Mouse (Mus musculus): ENCODE results near the gene Itga11. TPM values are rescaled to one million over a fixed set of nuclear protein-coding genes. Genes with fewer than 3 reads are reported as not detected.
A peak's percentile ranks its signal among the peaks of the same experiment; 100 is the strongest.
"Not testable (repeated sequence)": the region's sequence is repeated elsewhere in the genome, so short reads cannot be mapped to it uniquely, and the experiment has no call there.

Itga11 gene
- polyA plus RNA-seq, 1 experiment from 2014 or later = 1.4 TPM

DNA sequence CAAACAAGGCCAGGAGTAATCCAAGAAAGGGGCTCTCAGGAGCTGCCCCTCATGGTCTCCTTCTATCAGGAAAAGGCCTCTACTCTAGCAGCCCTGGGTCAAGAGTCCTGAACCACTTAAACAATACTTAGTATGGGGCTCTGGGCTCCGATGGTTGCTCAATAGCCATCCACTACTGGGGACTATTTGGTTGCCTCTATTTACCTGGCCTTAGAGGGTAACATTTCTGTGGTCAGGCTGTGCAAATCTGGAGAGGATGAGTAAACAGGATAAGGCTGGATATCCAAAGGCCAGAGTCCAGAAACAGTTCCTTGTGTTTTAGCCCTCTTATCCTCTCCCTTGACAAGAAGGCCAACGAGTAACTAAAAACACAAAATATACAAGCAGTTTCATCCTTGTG is 137.1 kb downstream of the Itga11 start:
- no peak for DNase-seq (ENCODE audit: extremely low spot score, low spot score)
- Histone ChIP-seq H3K36me3 (replicated peaks) (no peaks in the 10 kb centered on the region), H3K9me3 (no peaks in the 10 kb centered on the region), H3K27me3 (ENCODE audit: poor library complexity, severe bottlenecking) (no peaks in the 10 kb centered on the region), H3K4me1 (peaks cover 25% of the 10 kb centered on the region), H3K27ac (no peak overlapping the region), H3K4me3 (no peak overlapping the region)
- WGBS = 78% methylated on average over 2 of the region's 2 CpGs

DNA sequence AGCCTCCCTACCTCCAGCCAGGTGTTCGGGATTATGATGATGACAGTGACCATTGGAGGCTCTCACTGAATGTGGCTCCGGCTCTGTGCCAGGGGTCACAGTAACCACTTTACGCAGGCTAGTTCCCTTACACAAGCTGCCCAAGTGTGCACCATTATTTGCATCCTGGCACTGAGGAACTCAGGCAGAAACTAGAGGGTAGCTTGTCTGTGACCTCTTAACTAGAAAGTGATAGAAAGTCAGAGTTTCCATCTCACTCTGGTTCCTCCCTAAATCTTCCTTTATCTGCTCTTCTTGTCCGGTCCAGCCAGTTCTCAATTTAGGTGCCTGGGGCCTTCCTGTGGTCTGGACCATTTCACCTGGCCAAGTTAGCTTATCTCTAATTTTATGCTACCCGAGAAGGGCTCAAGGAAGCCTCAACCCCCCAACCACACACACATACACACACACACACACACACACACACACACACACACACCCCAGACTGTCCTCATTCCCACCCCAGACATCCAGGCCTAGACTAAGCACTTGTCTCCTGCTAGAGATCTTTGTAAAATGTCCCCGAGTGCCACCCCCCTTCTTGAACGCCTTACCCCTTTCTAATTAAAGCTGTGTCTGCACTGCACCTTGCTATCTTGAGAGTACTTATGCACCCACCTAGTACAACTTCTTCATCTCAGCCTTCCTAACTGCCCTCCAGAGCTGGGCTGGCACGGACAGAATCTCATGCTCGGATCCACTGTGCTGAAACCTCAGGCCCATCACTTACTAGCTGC is 138.9 kb downstream of the Itga11 start:
- Histone ChIP-seq H3K27me3 (ENCODE audit: poor library complexity, severe bottlenecking) (no peaks in the 10 kb centered on the region), H3K4me1 (peaks cover 15% of the 10 kb centered on the region), H3K9me3 (no peaks in the 10 kb centered on the region), H3K36me3 (replicated peaks) (no peaks in the 10 kb centered on the region), H3K4me3 (no peak overlapping the region), H3K27ac (peak overlapping the region; percentile 17; the same call in 1 of the 2 replicates)
- no peak for DNase-seq (ENCODE audit: extremely low spot score, low spot score)
- 82% methylated on average over 9 of the region's 9 CpGs for WGBS

DNA sequence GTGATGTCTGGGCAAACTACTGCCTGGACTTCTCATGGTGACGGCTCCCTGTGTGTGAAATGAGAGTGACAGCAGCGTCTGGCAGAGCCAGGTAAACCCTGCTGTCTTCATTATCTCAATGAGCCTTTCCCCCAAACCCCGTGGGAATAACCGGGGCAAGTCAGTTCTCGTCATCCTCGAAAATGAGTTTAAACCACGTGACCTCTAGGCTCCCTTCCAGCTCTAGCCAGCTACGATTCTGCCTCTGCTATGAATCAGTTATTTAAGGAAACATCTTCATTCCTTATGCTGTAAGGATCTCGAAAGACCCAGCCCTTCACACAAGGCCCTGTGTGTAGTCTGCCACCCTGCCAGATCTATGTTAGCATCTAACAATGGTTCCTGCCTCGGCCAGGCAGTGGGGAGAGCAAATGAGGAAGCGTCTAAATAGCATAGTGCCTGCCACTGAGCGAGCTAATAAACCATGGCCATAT is 139.5 kb downstream of the Itga11 start:
- Histone ChIP-seq H3K27ac (no peak overlapping the region), H3K4me1 (peaks cover 12% of the 10 kb centered on the region), H3K4me3 (no peak overlapping the region), H3K27me3 (ENCODE audit: poor library complexity, severe bottlenecking) (no peaks in the 10 kb centered on the region), H3K9me3 (no peaks in the 10 kb centered on the region), H3K36me3 (replicated peaks) (no peaks in the 10 kb centered on the region)
- WGBS = 81% methylated on average over 12 of the region's 12 CpGs
- no peak for DNase-seq (ENCODE audit: extremely low spot score, low spot score)

DNA sequence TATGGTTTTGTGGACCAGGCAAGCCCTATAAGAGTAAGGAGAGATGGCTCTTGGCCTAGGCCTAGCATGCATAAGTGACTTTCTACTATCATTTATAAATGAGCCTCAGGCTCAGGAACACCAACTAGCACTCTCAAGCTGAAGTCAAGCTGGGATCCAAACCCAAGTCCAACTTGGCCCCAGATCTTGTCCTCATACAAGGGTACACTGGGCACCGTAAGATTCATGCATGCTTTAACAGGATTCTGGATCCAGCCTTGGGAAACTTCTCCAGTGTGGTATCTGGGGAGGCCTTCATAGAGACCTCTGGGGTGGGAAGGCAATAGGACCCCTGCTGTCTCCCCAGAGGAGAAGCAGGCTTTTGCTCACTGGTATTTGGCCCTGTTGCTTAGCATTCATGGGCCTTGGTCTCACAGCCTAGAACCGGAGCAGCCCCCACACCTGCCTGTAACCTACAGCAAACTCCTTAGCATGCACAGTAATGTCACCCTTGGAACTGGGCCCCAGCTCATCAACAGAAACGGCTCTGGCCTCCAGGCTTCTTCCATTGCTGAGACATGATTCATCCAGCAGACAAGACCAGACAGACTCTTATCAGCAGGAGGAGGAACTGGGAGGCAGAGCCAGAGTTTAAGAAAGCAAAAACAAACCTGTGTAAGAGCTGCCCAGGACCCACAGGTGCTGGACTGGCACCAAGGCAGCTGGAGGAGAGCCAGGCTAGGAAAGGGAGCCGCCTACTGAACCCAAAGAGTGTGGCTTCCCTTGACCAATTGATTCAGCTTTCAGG is 140.4 kb downstream of the Itga11 start:
- WGBS = 89% methylated on average over 4 of the region's 4 CpGs
- DNase-seq (ENCODE audit: extremely low spot score, low spot score) = no peak
- Histone ChIP-seq H3K9me3 (no peaks in the 10 kb centered on the region), H3K36me3 (replicated peaks) (no peaks in the 10 kb centered on the region), H3K27me3 (ENCODE audit: poor library complexity, severe bottlenecking) (no peaks in the 10 kb centered on the region), H3K4me3 (no peak overlapping the region), H3K4me1 (peaks cover 3% of the 10 kb centered on the region; the same call in 1 of the 2 replicates), H3K27ac (0 out of 2 replicates have a peak overlapping the region, but pooled peaks have one; percentile 11)

DNA sequence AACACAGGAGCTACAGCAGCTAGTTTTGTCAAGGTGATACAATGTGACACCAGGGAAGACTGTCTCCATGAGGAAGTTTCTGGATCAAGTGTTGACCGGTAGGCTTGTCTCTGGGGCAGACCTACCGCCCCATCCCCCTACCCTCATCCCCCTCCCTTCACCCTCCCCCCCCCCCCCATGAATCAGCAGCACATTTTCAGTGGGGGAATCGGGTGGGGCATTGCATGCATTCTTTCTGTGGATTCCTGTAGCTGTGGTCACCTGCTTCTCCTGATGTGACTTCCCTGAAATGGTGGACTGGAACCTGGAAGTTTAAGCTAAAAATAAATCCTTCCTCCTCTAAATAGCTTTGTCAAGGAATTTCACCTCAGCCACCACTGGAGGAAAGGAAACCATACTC is 141.9 kb downstream of the Itga11 start:
- no peak for DNase-seq (ENCODE audit: extremely low spot score, low spot score)
- WGBS = 87% methylated on average over 3 of the region's 3 CpGs

DNA sequence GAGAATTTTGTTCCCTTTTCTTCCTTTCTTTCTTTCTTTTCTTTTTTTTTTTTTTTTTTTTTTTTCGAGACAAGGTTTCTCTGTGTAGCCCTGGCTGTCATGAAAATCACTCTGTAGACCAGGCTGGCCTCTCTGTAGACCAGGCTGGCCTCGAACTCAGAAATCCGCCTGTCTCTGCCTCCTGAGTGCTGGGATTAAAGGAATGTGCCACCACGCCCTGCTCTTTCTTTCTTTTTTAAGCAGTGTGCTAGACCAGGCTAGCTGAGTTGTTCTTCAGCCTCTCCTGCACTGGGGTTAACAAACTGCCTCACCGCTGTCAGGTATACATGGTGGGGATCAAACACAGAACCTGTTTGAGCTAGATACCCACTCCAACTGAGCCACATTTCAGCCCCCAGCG is 142.3 kb downstream of the Itga11 start:
- H3K4me1 ChIP-seq; DNase-seq (ENCODE audit: extremely low spot score, low spot score); H3K9me3 ChIP-seq; H3K36me3 ChIP-seq (replicated peaks); H3K27ac ChIP-seq; H3K27me3 ChIP-seq (ENCODE audit: poor library complexity, severe bottlenecking); H3K4me3 ChIP-seq: not testable (repeated sequence)
- 90% methylated on average over 6 of the region's 6 CpGs for WGBS

More for the DNA sequence above, 141.9 kb downstream of the Itga11 start:
- no peaks in the 10 kb centered on the region for H3K27me3 ChIP-seq (ENCODE audit: poor library complexity, severe bottlenecking)
- H3K9me3 ChIP-seq = no peaks in the 10 kb centered on the region
- no peaks in the 10 kb centered on the region; the same call in 1 of the 2 replicates for H3K4me1 ChIP-seq
- no peak overlapping the region for H3K27ac ChIP-seq
- H3K4me3 ChIP-seq = no peak overlapping the region
- no peaks in the 10 kb centered on the region for H3K36me3 ChIP-seq (replicated peaks)

DNA sequence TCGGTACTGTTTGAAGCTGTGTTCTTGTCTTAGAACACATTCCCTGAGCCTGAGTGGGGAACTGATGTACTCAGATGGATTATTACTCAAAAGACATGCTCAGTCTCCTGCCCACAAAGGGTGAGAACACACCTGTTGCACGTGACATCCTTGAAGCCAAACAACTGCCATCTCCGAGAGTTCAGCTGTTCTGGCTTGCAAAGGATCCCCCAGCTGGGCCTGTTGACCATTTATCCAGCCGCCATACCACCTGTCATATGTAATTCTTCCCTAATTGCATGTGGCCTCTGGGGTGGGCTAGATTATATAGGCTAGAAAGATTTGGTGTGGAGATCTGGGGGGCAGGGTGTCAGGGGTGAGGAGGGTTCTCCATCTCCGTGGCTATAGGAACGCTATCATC is 143.2 kb downstream of the Itga11 start:
- Histone ChIP-seq H3K9me3 (no peaks in the 10 kb centered on the region), H3K27me3 (ENCODE audit: poor library complexity, severe bottlenecking) (no peaks in the 10 kb centered on the region), H3K36me3 (replicated peaks) (no peaks in the 10 kb centered on the region), H3K4me3 (no peak overlapping the region), H3K27ac (no peak overlapping the region), H3K4me1 (peaks cover 10% of the 10 kb centered on the region)
- WGBS = 94% methylated on average over 6 of the region's 6 CpGs
- no peak for DNase-seq (ENCODE audit: extremely low spot score, low spot score)

DNA sequence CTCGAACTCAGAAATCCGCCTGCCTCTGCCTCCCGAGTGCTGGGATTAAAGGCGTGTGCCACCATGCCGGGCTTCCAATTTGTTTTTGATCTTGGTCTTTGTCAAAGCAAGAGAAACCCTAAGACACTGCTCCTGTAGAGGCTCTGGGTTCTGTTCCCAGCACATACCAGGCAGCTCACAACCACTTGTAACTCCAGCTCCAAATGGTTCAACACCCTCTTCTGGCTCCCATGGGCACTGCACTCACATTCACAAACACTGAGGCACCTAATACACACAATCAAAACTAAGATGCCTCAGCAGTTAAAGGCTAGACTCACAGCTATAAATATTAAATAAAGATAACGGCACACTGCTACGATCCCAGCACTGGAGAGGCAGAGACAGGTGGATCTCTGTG is 144.2 kb downstream of the Itga11 start:
- peaks cover 20% of the 10 kb centered on the region for H3K4me1 ChIP-seq
- no peak overlapping the region for H3K27ac ChIP-seq
- no peaks in the 10 kb centered on the region for H3K27me3 ChIP-seq (ENCODE audit: poor library complexity, severe bottlenecking)
- DNase-seq (ENCODE audit: extremely low spot score, low spot score) = no peak
- no peaks in the 10 kb centered on the region for H3K9me3 ChIP-seq
- H3K36me3 ChIP-seq (replicated peaks) = no peaks in the 10 kb centered on the region
- no peak overlapping the region for H3K4me3 ChIP-seq
- 92% methylated on average over 7 of the region's 7 CpGs for WGBS

DNA sequence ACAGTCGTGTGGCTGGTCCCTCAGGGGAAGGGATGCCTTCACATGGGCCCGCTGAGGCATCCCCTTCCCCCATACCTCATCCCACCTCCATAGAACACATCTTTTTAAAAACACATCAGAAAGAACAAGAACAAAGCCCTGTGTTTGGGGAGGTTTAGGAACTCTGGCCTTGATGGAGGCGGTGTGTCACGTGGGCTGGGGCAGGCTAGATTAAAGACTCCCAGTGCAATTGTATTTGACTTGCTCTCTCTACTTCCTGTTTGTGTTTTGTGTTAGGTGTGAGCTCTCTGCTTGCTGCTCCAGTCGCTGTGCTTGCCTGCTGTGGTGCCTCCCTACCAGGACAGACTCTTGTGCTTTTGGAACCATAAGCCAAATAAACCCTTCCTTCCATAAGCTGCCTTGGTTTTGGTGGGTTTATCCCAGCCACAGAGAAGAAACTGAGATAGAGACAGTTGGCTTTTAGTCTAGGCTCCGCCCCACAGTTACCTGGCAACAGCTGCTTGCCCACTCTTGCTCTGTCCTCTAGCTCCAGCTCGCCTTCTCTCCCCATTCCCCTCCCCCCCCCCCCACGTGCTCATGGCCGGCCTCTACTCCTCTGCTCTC is 148.3 kb downstream of the Itga11 start:
- WGBS = 6% methylated on average over 8 of the region's 9 CpGs
- H3K9me3 ChIP-seq = no peaks in the 10 kb centered on the region
- peak; percentile 68 for DNase-seq (ENCODE audit: extremely low spot score, low spot score)
- peaks cover 48% of the 10 kb centered on the region for H3K4me1 ChIP-seq
- H3K36me3 ChIP-seq (replicated peaks) = no peaks in the 10 kb centered on the region
- no peaks in the 10 kb centered on the region for H3K27me3 ChIP-seq (ENCODE audit: poor library complexity, severe bottlenecking)
- peak overlapping the region; percentile 33 for H3K4me3 ChIP-seq
- peak overlapping the region; percentile 88 for H3K27ac ChIP-seq

DNA sequence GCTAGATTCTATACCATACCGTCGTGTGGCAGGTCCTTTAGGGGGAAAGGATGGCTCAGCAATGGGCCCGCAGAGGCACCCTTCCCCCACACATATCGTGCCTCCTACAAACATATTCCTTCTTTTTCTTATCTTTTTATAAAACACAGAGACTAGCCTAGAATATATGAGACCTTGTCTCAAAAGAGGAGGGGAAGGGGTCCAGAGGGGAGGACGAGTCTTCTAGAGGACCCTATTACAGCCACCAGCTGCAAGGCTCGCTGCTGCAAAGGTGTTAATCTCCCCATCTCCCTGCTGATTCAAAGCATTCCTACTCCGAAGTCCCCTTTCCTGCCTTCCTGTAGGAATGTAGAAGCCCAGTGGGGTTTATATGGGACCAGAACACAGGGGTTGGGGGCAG is 148.8 kb downstream of the Itga11 start:
- H3K4me3 ChIP-seq = peak overlapping the region; percentile 33
- no peaks in the 10 kb centered on the region for H3K27me3 ChIP-seq (ENCODE audit: poor library complexity, severe bottlenecking)
- peaks cover 48% of the 10 kb centered on the region for H3K4me1 ChIP-seq
- DNase-seq (ENCODE audit: extremely low spot score, low spot score) = peak; percentile 27
- no peaks in the 10 kb centered on the region for H3K36me3 ChIP-seq (replicated peaks)
- H3K27ac ChIP-seq = peak overlapping the region; percentile 88
- WGBS = 2% methylated on average over 7 of the region's 7 CpGs
- no peaks in the 10 kb centered on the region for H3K9me3 ChIP-seq

DNA sequence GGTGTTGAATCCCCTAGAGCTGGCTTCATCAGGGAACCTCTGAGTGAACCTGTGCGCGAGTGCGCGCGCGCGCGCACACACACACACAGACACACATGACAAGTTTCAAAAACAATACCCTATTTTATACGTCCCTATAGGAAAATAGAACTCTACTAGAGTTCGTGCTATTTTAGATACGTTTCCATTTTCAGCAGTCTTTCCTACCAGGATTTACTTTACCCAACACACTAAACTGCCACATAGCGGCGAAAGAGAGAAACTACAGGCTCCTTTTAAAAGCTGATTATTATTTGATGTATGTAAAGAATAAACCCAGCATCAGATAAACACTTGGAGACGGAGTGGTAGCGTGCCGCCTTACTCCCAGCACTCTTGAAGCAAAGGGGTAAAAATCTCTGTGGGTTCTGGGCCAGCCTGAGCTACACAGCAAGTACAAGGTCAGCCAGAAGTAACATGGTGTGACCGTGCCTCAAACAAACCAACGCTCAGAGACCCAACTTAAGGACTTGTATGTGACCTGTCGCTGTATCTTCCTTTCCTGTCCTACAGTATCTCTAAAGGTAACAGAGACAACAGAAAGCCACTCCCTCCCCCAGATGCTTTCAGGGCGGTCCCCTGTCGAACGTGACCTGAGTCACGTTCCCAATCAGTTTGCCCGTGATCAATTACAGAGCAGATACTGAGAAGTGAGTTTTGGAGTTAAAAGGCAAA is 150.5 kb downstream of the Itga11 start:
- no peaks in the 10 kb centered on the region for H3K36me3 ChIP-seq (replicated peaks)
- peak overlapping the region; percentile 88 for H3K27ac ChIP-seq
- no peaks in the 10 kb centered on the region for H3K9me3 ChIP-seq
- H3K4me1 ChIP-seq = peaks cover 48% of the 10 kb centered on the region
- H3K4me3 ChIP-seq = peak overlapping the region; percentile 41
- peak; percentile 39 for DNase-seq (ENCODE audit: extremely low spot score, low spot score)
- no peaks in the 10 kb centered on the region for H3K27me3 ChIP-seq (ENCODE audit: poor library complexity, severe bottlenecking)
- 5% methylated on average over 24 of the region's 24 CpGs for WGBS

DNA sequence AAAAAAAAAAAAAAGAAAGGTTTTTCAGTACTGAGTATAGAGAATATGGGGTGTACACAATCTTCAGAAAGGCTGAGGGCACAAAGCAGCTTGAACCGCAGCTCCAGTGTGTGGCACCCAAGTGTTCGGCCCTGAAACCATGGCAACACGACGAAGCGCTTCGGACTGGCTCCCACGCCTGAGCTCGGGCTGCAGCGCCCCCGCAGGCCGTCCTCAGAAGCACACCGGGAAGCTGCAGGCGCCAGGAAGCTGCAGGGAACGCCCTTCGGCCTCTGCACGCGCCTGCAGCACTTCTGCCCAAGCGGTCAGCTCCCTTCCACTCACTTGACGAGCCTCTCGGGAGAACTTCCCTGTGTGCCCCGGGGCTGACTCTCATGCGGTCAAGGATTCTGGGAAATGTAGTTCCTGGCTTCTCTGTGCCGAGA is 151.0 kb downstream of the Itga11 start:
- peak; percentile 96 for DNase-seq (ENCODE audit: extremely low spot score, low spot score)
- Histone ChIP-seq H3K4me1 (peaks cover 48% of the 10 kb centered on the region), H3K27ac (peak overlapping the region; percentile 88), H3K36me3 (replicated peaks) (no peaks in the 10 kb centered on the region), H3K9me3 (no peaks in the 10 kb centered on the region), H3K27me3 (ENCODE audit: poor library complexity, severe bottlenecking) (no peaks in the 10 kb centered on the region), H3K4me3 (peak overlapping the region; percentile 41)
- 0% methylated on average over 23 of the region's 23 CpGs for WGBS
